Mouse (Mus musculus) stomach, adult 2 months (tissue): ENCODE data around the gene Pex5. TPM values are rescaled to one million over a fixed set of nuclear protein-coding genes. Genes with fewer than 3 reads are reported as not detected.

Source experiments
- polyA plus RNA-seq: library from polyadenylated mRNA; depleted of rRNA; stranded (reverse); fragments of >200 nt; gene quantifications from 2 replicates; pipeline ENCODE4 v1.2.3, GENCODE M21; 2012; rRNA removed

Gene Pex5
- polyA plus RNA-seq = 10.4 and 12.1 TPM in 2 replicates

DNA sequence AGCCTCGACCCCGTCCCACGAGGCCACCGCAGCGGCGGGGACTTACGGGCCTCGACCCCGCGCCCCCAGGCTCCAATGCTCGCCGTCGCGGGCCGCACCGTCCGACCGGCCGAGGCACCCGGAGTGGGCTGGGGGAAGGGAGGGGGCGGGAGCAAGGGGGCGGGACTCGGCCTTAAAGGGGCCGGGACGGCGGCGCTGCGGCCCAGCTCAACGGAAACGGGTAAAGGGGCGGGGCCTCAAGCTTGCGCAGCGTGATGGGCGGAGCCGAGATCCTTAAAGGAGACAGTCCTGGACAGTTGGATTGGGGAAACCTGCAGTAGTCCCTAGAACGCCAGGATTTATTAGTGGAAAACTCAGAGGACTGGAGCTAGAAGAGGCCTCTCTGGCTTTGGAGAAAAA lies at the start of gene Pex5:
Pex5 (minus strand) TSS at position 141 of the 399 bp plus-strand sequence.

Other genes with a start within 250 kb of the Pex5 start
- not detected in 2 replicates for gene Vmn2r27, start 183.2 kb downstream of the Pex5 start, polyA plus RNA-seq
- 0.13 and 0.24 TPM in 2 replicates for gene Cd163, start 110.4 kb downstream of the Pex5 start, polyA plus RNA-seq
- 0.78 and 1.2 TPM in 2 replicates for gene Clstn3, start 49.7 kb upstream of the Pex5 start, polyA plus RNA-seq
- 0.45 and 0.93 TPM in 2 replicates for gene C1rl, start 78.0 kb upstream of the Pex5 start, polyA plus RNA-seq
- 8.6 and 12.3 TPM in 2 replicates for gene C1ra, start 97.3 kb upstream of the Pex5 start, polyA plus RNA-seq
- 6.9 and 17.4 TPM in 2 replicates for gene C1s1, start 127.3 kb upstream of the Pex5 start, polyA plus RNA-seq
- 0.09 and 0.12 TPM in 2 replicates for gene C1rb, start 155.2 kb upstream of the Pex5 start, polyA plus RNA-seq
- not detected in 2 replicates for gene C1s2, start 221.0 kb upstream of the Pex5 start, polyA plus RNA-seq
- gene Lpcat3, start 248.0 kb upstream of the Pex5 start, polyA plus RNA-seq = 46.7 and 49.3 TPM in 2 replicates